ENCODE assay signal across 8 mouse cellular contexts in the genomic region with DNA sequence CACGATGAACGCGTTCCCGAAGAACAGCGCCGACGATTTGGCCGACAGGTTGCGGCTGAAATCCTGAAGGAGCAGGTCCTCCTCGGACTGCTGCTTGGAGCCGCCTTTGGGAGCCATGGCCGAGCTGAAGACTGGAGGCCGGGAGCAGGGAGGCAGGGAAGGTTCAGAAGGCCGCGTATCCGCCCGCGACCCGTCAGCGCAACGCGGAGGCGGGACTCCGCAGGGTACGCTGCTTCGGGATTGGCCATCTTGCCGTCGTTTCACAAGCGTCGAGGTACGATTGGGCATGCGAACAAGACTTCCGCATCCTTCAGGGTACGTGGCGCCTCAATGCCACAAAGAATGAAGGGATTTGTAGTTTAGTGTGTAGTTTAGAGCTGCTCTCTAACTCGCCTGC. TPM values are rescaled to one million over a fixed set of nuclear protein-coding genes. Genes with fewer than 3 reads are reported as not detected.
DNase-seq lines count a peak whose midpoint lies in the region; ATAC-seq and TF ChIP-seq lines count a peak whose summit lies in the region.

A gene (minus strand): TSS at position 203 of the 397 bp plus-strand sequence.

- H3K36me3 ChIP-seq in E14TG2a.4 (ENCODE audit: insufficient read depth, low read length): peaks cover 37% of the 10 kb centered on the region
- H3K36me3 ChIP-seq in forebrain, embryonic 12.5 days (replicated peaks): peaks cover 22% of the 10 kb centered on the region
- H3K36me3 ChIP-seq in heart, postnatal 0 days (replicated peaks; ENCODE audit: control insufficient read depth, insufficient read depth, low read length): peaks cover 25% of the 10 kb centered on the region
- peaks cover 13% of the 10 kb centered on the region for H3K36me3 ChIP-seq in liver, embryonic 16.5 days (ENCODE audit: control insufficient read depth, insufficient read depth)
- H3K36me3 ChIP-seq in neural tube, embryonic 13.5 days: peaks cover 23% of the 10 kb centered on the region
- H3K36me3 ChIP-seq in testis, adult 2 months (ENCODE audit: control insufficient read depth, insufficient read depth, low read length): peaks cover 2% of the 10 kb centered on the region

- H3K4me1 ChIP-seq in E14TG2a.4 (replicated peaks; ENCODE audit: low read depth, low read length): peaks cover 41% of the 10 kb centered on the region
- H3K4me1 ChIP-seq in forebrain, embryonic 12.5 days: peaks cover 8% of the 10 kb centered on the region
- H3K4me1 ChIP-seq in heart, postnatal 0 days (ENCODE audit: control insufficient read depth, insufficient read depth): peaks cover 6% of the 10 kb centered on the region; the same call in 1 of the 2 replicates
- H3K4me1 ChIP-seq in liver, embryonic 16.5 days (ENCODE audit: control insufficient read depth, low read depth, low read length): peaks cover 4% of the 10 kb centered on the region
- H3K4me1 ChIP-seq in neural tube, embryonic 13.5 days (replicated peaks): peaks cover 19% of the 10 kb centered on the region
- H3K4me1 ChIP-seq in testis, adult 2 months (ENCODE audit: control insufficient read depth, insufficient read depth, low read length): peaks cover 12% of the 10 kb centered on the region

- peak within 1 kb of the TSS; percentile 88 for H3K27ac ChIP-seq in forebrain, embryonic 12.5 days
- H3K27ac ChIP-seq in heart, postnatal 0 days (ENCODE audit: low read depth): peak within 1 kb of the TSS; percentile 88
- H3K27ac ChIP-seq in liver, embryonic 16.5 days (ENCODE audit: low read length): peak within 1 kb of the TSS; percentile 54
- H3K27ac ChIP-seq in neural tube, embryonic 13.5 days (replicated peaks): peak within 1 kb of the TSS; percentile 88
- peak within 1 kb of the TSS; percentile 78 for H3K27ac ChIP-seq in testis, adult 2 months (ENCODE audit: control insufficient read depth, insufficient read depth, low read depth, low read length)

- under 1% methylated on average over 36 of the region's 36 CpGs for WGBS in forebrain, embryonic 12.5 days
- WGBS in heart, postnatal 0 days: under 1% methylated on average over 36 of the region's 36 CpGs
- WGBS in liver, embryonic 16.5 days (ENCODE audit: insufficient replicate concordance): under 1% methylated on average over 36 of the region's 36 CpGs
- WGBS in neural tube, embryonic 13.5 days: under 1% methylated on average over 36 of the region's 36 CpGs

- peak; percentile 99 for ATAC-seq in forebrain, embryonic 12.5 days (ENCODE audit: low FRiP score)
- ATAC-seq in heart, postnatal 0 days (ENCODE audit: insufficient read depth, low read depth): peak; percentile 99
- peak; percentile 99 for ATAC-seq in liver, embryonic 16.5 days (ENCODE audit: low read depth)
- ATAC-seq in neural tube, embryonic 13.5 days (ENCODE audit: low read depth): peak; percentile 100

- TF ChIP-seq CTCF in E14TG2a.4 (conservative IDR thresholded peaks at IDR 0.05; ENCODE audit: low read length): no peak
- TF ChIP-seq CTCF in heart, postnatal 0 days (IDR thresholded peaks at IDR 0.05; ENCODE audit: low read depth): no peak
- TF ChIP-seq CTCF in testis, adult 2 months (IDR thresholded peaks at IDR 0.05; ENCODE audit: control insufficient read depth, insufficient read depth, insufficient replicate concordance, low read depth, low read length): no peak

- no peaks in the 10 kb centered on the region for H3K9me3 ChIP-seq in E14TG2a.4 (ENCODE audit: low read length)
- no peaks in the 10 kb centered on the region for H3K9me3 ChIP-seq in forebrain, embryonic 12.5 days
- no peaks in the 10 kb centered on the region for H3K9me3 ChIP-seq in heart, postnatal 0 days (replicated peaks; ENCODE audit: control insufficient read depth, low read length)
- H3K9me3 ChIP-seq in liver, embryonic 16.5 days (replicated peaks; ENCODE audit: control insufficient read depth, low read length): no peaks in the 10 kb centered on the region
- H3K9me3 ChIP-seq in neural tube, embryonic 13.5 days: no peaks in the 10 kb centered on the region

- peak; percentile 91 for DNase-seq in c-Kit-positive CD71-positive TER-119-positive erythroid progenitor cells, embryonic 14.5 days (ENCODE audit: low spot score)
- peak; percentile 97 for DNase-seq in heart, postnatal 0 days (ENCODE audit: low spot score)
- DNase-seq in kidney, postnatal 4 days: peak; percentile 97 to 98

- TF ChIP-seq EP300 in heart, postnatal 0 days (IDR thresholded peaks at IDR 0.05; ENCODE audit: low read depth): no peak

- peak; percentile 92 for TF ChIP-seq POLR2A in testis, adult 2 months (IDR thresholded peaks at IDR 0.05; ENCODE audit: control insufficient read depth, low read depth, low read length)

- peak within 1 kb of the TSS; percentile 94 for H3K4me3 ChIP-seq in E14TG2a.4 (replicated peaks; ENCODE audit: low read length)
- H3K4me3 ChIP-seq in forebrain, embryonic 12.5 days (replicated peaks): peak within 1 kb of the TSS; percentile 87
- H3K4me3 ChIP-seq in heart, postnatal 0 days (ENCODE audit: low read depth, low read length): peak within 1 kb of the TSS; percentile 91
- H3K4me3 ChIP-seq in liver, embryonic 16.5 days (ENCODE audit: low read depth, low read length): peak within 1 kb of the TSS; percentile 85
- peak within 1 kb of the TSS; percentile 85 for H3K4me3 ChIP-seq in neural tube, embryonic 13.5 days
- peak within 1 kb of the TSS; percentile 94 for H3K4me3 ChIP-seq in testis, adult 2 months (ENCODE audit: control insufficient read depth, low read depth, low read length)

- H3K9ac ChIP-seq in forebrain, embryonic 12.5 days: peak within 1 kb of the TSS; percentile 88
- H3K9ac ChIP-seq in heart, postnatal 0 days (replicated peaks; ENCODE audit: low read depth, low read length): peak within 1 kb of the TSS; percentile 76
- peak within 1 kb of the TSS; percentile 89 for H3K9ac ChIP-seq in liver, embryonic 16.5 days (ENCODE audit: low read depth, low read length)
- peak within 1 kb of the TSS; percentile 92 for H3K9ac ChIP-seq in neural tube, embryonic 13.5 days

- no peaks in the 10 kb centered on the region for H3K27me3 ChIP-seq in E14TG2a.4 (ENCODE audit: insufficient read depth, low read length)
- no peaks in the 10 kb centered on the region for H3K27me3 ChIP-seq in forebrain, embryonic 12.5 days
- H3K27me3 ChIP-seq in heart, postnatal 0 days (ENCODE audit: control insufficient read depth, insufficient read depth, low read length): no peaks in the 10 kb centered on the region
- H3K27me3 ChIP-seq in liver, embryonic 16.5 days (ENCODE audit: control insufficient read depth, insufficient read depth, low read depth, low read length): no peaks in the 10 kb centered on the region
- no peaks in the 10 kb centered on the region for H3K27me3 ChIP-seq in neural tube, embryonic 13.5 days
- no peaks in the 10 kb centered on the region for H3K27me3 ChIP-seq in testis, adult 2 months (ENCODE audit: control insufficient read depth, insufficient read depth, low read length)

- H3K4me2 ChIP-seq in forebrain, embryonic 12.5 days: peak within 1 kb of the TSS; percentile 68
- H3K4me2 ChIP-seq in heart, postnatal 0 days (ENCODE audit: low read depth, low read length): peak within 1 kb of the TSS; percentile 78
- H3K4me2 ChIP-seq in liver, embryonic 16.5 days (ENCODE audit: low read depth, low read length): peak within 1 kb of the TSS; percentile 68
- H3K4me2 ChIP-seq in neural tube, embryonic 13.5 days: peak within 1 kb of the TSS; percentile 84

RNA-seq across cellular contexts. Expression of the gene that starts here (rescaled TPM):
- 195 and 198 TPM in 2 replicates for polyA plus RNA-seq in forebrain, embryonic 12.5 days (2016; fragmentation: Nextera tagmentation; extraction: Ambion mirVana)
- total RNA-seq in heart, postnatal 0 days (2014; rRNA removed; ENCODE audit: low replicate concordance): 136 and 146 TPM in 2 replicates
- 140 and 141 TPM in 2 replicates for polyA plus RNA-seq in heart, postnatal 0 days (2015; fragmentation: Nextera tagmentation; extraction: Ambion mirVana)
- 122 and 124 TPM in 2 replicates for polyA plus RNA-seq in liver, embryonic 16.5 days (2015; fragmentation: Nextera tagmentation; extraction: Ambion mirVana)
- 163 and 188 TPM in 2 replicates for polyA plus RNA-seq in neural tube, embryonic 13.5 days (2015; fragmentation: Nextera tagmentation; extraction: Ambion mirVana)
- 14.4 and 19.1 TPM in 2 replicates for polyA plus RNA-seq in testis, adult 2 months (2012; rRNA removed)

Comparison
In these comparisons a context has a peak if more than half of its experiments do, and no peak if none do; other contexts are left out.
1. Peak in every context shown above with its lines: DNase-seq, ATAC-seq, H3K4me3 ChIP-seq and H3K27ac ChIP-seq.